In the genomic region with DNA sequence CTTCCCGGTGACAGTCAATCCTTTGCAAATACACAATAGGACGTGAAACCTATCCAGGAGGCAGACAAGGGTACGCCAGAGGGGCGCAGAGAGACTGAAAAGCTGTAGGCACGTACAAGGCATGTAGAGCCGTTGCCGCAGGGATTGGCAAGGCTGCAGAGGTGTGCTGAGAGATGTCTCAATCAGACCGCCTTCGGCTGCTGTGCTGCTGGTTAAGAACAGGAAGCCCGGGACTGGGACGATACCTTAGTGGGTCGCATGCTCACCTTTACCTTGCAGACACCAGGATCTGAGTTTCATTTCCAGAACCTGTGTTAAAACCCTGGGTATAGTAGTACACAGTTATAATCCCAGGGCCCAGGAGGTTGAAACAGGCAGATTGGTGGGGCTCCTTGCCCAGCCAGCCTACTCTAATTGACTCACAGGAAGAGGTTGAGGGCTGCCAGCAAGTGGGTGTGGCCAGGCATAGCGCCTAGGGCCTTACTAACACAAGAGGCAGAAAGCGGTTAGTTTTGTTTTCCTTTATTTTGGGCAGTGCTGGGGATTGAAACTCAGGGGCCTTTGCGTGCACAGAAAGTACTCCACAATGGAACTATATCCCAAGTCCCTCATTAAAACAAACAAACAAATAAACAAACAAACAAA, we compare ENCODE assay signal across 8 mouse cellular contexts. TPM values are rescaled to one million over a fixed set of nuclear protein-coding genes. Genes with fewer than 3 reads are reported as not detected.
A peak's percentile ranks its signal among the peaks of the same experiment; 100 is the strongest.
DNase-seq lines count a peak whose midpoint lies in the region; ATAC-seq and TF ChIP-seq lines count a peak whose summit lies in the region.

No protein-coding gene starts in this region.

- no peaks in the 10 kb centered on the region for H3K36me3 ChIP-seq in heart, embryonic 14.5 days (ENCODE audit: control insufficient read depth, insufficient read depth, low read length)
- H3K36me3 ChIP-seq in kidney, postnatal 0 days (ENCODE audit: insufficient read depth, low read length) = no peaks in the 10 kb centered on the region
- no peaks in the 10 kb centered on the region for H3K36me3 ChIP-seq in liver, embryonic 13.5 days
- H3K36me3 ChIP-seq in stomach, embryonic 16.5 days (ENCODE audit: control insufficient read depth, insufficient read depth, low read length) = no peaks in the 10 kb centered on the region

- H3K4me1 ChIP-seq in heart, embryonic 14.5 days (ENCODE audit: control insufficient read depth in 2 of 2, insufficient read depth in 2 of 2, low read length in 2 of 2) = peaks cover 5 to 14% of the 10 kb centered on the region in 2 experiments
- H3K4me1 ChIP-seq in kidney, postnatal 0 days (replicated peaks; ENCODE audit: insufficient read depth, low read length) = no peaks in the 10 kb centered on the region
- H3K4me1 ChIP-seq in liver, embryonic 13.5 days (replicated peaks) = peaks cover 65% of the 10 kb centered on the region
- H3K4me1 ChIP-seq in stomach, embryonic 16.5 days (ENCODE audit: control insufficient read depth, insufficient read depth, low read length) = peaks cover 15% of the 10 kb centered on the region

- peak overlapping the region in 1 of 2 experiments; percentile 38; a peak in 2 of 4 replicates for H3K27ac ChIP-seq in heart, embryonic 14.5 days (replicated peaks in 1 of 2; ENCODE audit: control insufficient read depth in 1 of 2, insufficient read depth in 1 of 2, low read depth in 2 of 2, low read length in 2 of 2)
- H3K27ac ChIP-seq in kidney, postnatal 0 days = 0 out of 2 replicates have a peak overlapping the region, but pooled peaks have one; percentile 69
- peak overlapping the region; percentile 96 for H3K27ac ChIP-seq in liver, embryonic 13.5 days
- peak overlapping the region; percentile 77 for H3K27ac ChIP-seq in stomach, embryonic 16.5 days (ENCODE audit: low read length)

- H3K4me3 ChIP-seq in heart, embryonic 14.5 days (ENCODE audit: control insufficient read depth in 1 of 2, insufficient read depth in 1 of 2, low read depth in 1 of 2, low read length in 2 of 2) = peak overlapping the region in 1 of 2 experiments; percentile 54; a peak in 2 of 4 replicates
- peak overlapping the region; percentile 43 for H3K4me3 ChIP-seq in kidney, postnatal 0 days (replicated peaks; ENCODE audit: low read depth, low read length)
- H3K4me3 ChIP-seq in liver, embryonic 13.5 days (replicated peaks) = peak overlapping the region; percentile 77
- H3K4me3 ChIP-seq in stomach, embryonic 16.5 days (replicated peaks; ENCODE audit: low read length) = peak overlapping the region; percentile 52

- ATAC-seq in heart, embryonic 14.5 days (ENCODE audit: insufficient number of reproducible peaks, insufficient read depth, low FRiP score, low read depth) = peak; percentile 38; the same call in 1 of the 2 replicates
- peak; percentile 57 for ATAC-seq in kidney, postnatal 0 days (replicated peaks; ENCODE audit: low FRiP score, low read depth)
- ATAC-seq in liver, embryonic 13.5 days (ENCODE audit: low read depth) = peak; percentile 42
- ATAC-seq in stomach, embryonic 16.5 days (ENCODE audit: insufficient read depth, low FRiP score) = peak; percentile 68; the same call in 1 of the 2 replicates

- H3K9me3 ChIP-seq in heart, embryonic 14.5 days (ENCODE audit: control insufficient read depth, low read length) = no peaks in the 10 kb centered on the region
- no peaks in the 10 kb centered on the region for H3K9me3 ChIP-seq in kidney, postnatal 0 days (replicated peaks; ENCODE audit: low read length)
- H3K9me3 ChIP-seq in liver, embryonic 13.5 days (replicated peaks) = no peaks in the 10 kb centered on the region
- H3K9me3 ChIP-seq in stomach, embryonic 16.5 days (replicated peaks; ENCODE audit: control insufficient read depth, low read length) = no peaks in the 10 kb centered on the region

- WGBS in heart, embryonic 14.5 days = 35% methylated on average over 15 of the region's 15 CpGs
- WGBS in kidney, postnatal 0 days = 38% methylated on average over 15 of the region's 15 CpGs
- 21% methylated on average over 15 of the region's 15 CpGs for WGBS in liver, embryonic 13.5 days (ENCODE audit: insufficient replicate concordance)
- 26% methylated on average over 15 of the region's 15 CpGs for WGBS in stomach, embryonic 16.5 days

- peak overlapping the region; percentile 89 for H3K4me2 ChIP-seq in heart, embryonic 14.5 days (ENCODE audit: low read length)
- peak overlapping the region; percentile 98 for H3K4me2 ChIP-seq in kidney, postnatal 0 days (ENCODE audit: low read length)
- peak overlapping the region; percentile 86 for H3K4me2 ChIP-seq in liver, embryonic 13.5 days
- peak overlapping the region; percentile 95 for H3K4me2 ChIP-seq in stomach, embryonic 16.5 days (ENCODE audit: low read depth, low read length)

- H3K27me3 ChIP-seq in heart, embryonic 14.5 days (ENCODE audit: control insufficient read depth, insufficient read depth, low read length) = no peaks in the 10 kb centered on the region
- H3K27me3 ChIP-seq in kidney, postnatal 0 days (ENCODE audit: insufficient read depth, low read length) = no peaks in the 10 kb centered on the region
- no peaks in the 10 kb centered on the region for H3K27me3 ChIP-seq in liver, embryonic 13.5 days
- H3K27me3 ChIP-seq in stomach, embryonic 16.5 days (ENCODE audit: control insufficient read depth, insufficient read depth, low read length) = no peaks in the 10 kb centered on the region

- peak overlapping the region; percentile 80 for H3K9ac ChIP-seq in heart, embryonic 14.5 days (ENCODE audit: low read length)
- H3K9ac ChIP-seq in kidney, postnatal 0 days (ENCODE audit: low read depth, low read length) = no peak overlapping the region
- peak overlapping the region; percentile 88 for H3K9ac ChIP-seq in liver, embryonic 13.5 days
- peak overlapping the region; percentile 71; the same call in 1 of the 2 replicates for H3K9ac ChIP-seq in stomach, embryonic 16.5 days (ENCODE audit: low read length)

- peak; percentile 96 for DNase-seq in 416B (ENCODE audit: low read depth)
- DNase-seq in adrenal gland, adult (ENCODE audit: inconsistent age in 2 of 2, low spot score in 1 of 2) = peak; percentile 90 to 95
- peak; percentile 77 for DNase-seq in fat pad, adult 2 months (ENCODE audit: extremely low read depth, low read depth, low spot score)
- DNase-seq in kidney, postnatal 0 days (ENCODE audit: low spot score) = peak; percentile 72
- DNase-seq in liver, embryonic 13.5 days = peak; percentile 65
- peak; percentile 19 for DNase-seq in neural tube, embryonic 10.5 days (ENCODE audit: extremely low spot score, low spot score)

- no peak for TF ChIP-seq CTCF in kidney, postnatal 0 days (IDR thresholded peaks at IDR 0.05; ENCODE audit: low read depth)

RNA-seq across cellular contexts. Expression of gene Tspo, which starts 0.6 kb away (rescaled TPM):
- polyA plus RNA-seq in heart, embryonic 14.5 days (2014; fragmentation: Nextera tagmentation; extraction: Ambion mirVana) = 191 TPM in 2 replicates
- 159 and 169 TPM in 2 replicates for polyA plus RNA-seq in kidney, postnatal 0 days (2015; fragmentation: Nextera tagmentation; extraction: Ambion mirVana)
- polyA plus RNA-seq in liver, embryonic 13.5 days (2015; fragmentation: Nextera tagmentation; extraction: Ambion mirVana) = 186 and 227 TPM in 2 replicates
- 116 and 132 TPM in 2 replicates for polyA plus RNA-seq in stomach, embryonic 16.5 days (2015; fragmentation: Nextera tagmentation; extraction: Ambion mirVana)

RNA-seq across cellular contexts. Expression of gene Mcat, which starts 0.8 kb away (rescaled TPM):
- polyA plus RNA-seq in heart, embryonic 14.5 days (2014; fragmentation: Nextera tagmentation; extraction: Ambion mirVana) = 33.0 and 33.4 TPM in 2 replicates
- polyA plus RNA-seq in kidney, postnatal 0 days (2015; fragmentation: Nextera tagmentation; extraction: Ambion mirVana) = 37.6 and 41.2 TPM in 2 replicates
- polyA plus RNA-seq in liver, embryonic 13.5 days (2015; fragmentation: Nextera tagmentation; extraction: Ambion mirVana) = 18.1 and 21.0 TPM in 2 replicates
- 24.3 and 24.4 TPM in 2 replicates for polyA plus RNA-seq in stomach, embryonic 16.5 days (2015; fragmentation: Nextera tagmentation; extraction: Ambion mirVana)

RNA-seq across cellular contexts. Expression of gene Ttll12, which starts 32.2 kb away (rescaled TPM):
- 18.6 and 19.8 TPM in 2 replicates for polyA plus RNA-seq in heart, embryonic 14.5 days (2014; fragmentation: Nextera tagmentation; extraction: Ambion mirVana)
- polyA plus RNA-seq in kidney, postnatal 0 days (2015; fragmentation: Nextera tagmentation; extraction: Ambion mirVana) = 22.4 and 25.1 TPM in 2 replicates
- 47.2 and 53.2 TPM in 2 replicates for polyA plus RNA-seq in liver, embryonic 13.5 days (2015; fragmentation: Nextera tagmentation; extraction: Ambion mirVana)
- 31.9 and 32.2 TPM in 2 replicates for polyA plus RNA-seq in stomach, embryonic 16.5 days (2015; fragmentation: Nextera tagmentation; extraction: Ambion mirVana)

RNA-seq across cellular contexts. Expression of gene Bik, which starts 36.1 kb away (rescaled TPM):
- polyA plus RNA-seq in heart, embryonic 14.5 days (2014; fragmentation: Nextera tagmentation; extraction: Ambion mirVana) = 34.9 and 37.2 TPM in 2 replicates
- 14.1 and 16.1 TPM in 2 replicates for polyA plus RNA-seq in kidney, postnatal 0 days (2015; fragmentation: Nextera tagmentation; extraction: Ambion mirVana)
- 1.1 and 1.5 TPM in 2 replicates for polyA plus RNA-seq in liver, embryonic 13.5 days (2015; fragmentation: Nextera tagmentation; extraction: Ambion mirVana)
- polyA plus RNA-seq in stomach, embryonic 16.5 days (2015; fragmentation: Nextera tagmentation; extraction: Ambion mirVana) = 6.8 and 7.0 TPM in 2 replicates

RNA-seq across cellular contexts. Expression of gene Ttll1, which starts 52.1 kb away (rescaled TPM):
- polyA plus RNA-seq in heart, embryonic 14.5 days (2014; fragmentation: Nextera tagmentation; extraction: Ambion mirVana) = 17.6 and 17.8 TPM in 2 replicates
- polyA plus RNA-seq in kidney, postnatal 0 days (2015; fragmentation: Nextera tagmentation; extraction: Ambion mirVana) = 16.6 and 19.0 TPM in 2 replicates
- 7.2 and 7.4 TPM in 2 replicates for polyA plus RNA-seq in liver, embryonic 13.5 days (2015; fragmentation: Nextera tagmentation; extraction: Ambion mirVana)
- polyA plus RNA-seq in stomach, embryonic 16.5 days (2015; fragmentation: Nextera tagmentation; extraction: Ambion mirVana) = 20.9 and 21.0 TPM in 2 replicates

Comparison
In these comparisons a context has a peak if more than half of its experiments do, and no peak if none do; other contexts are left out.
1. DNase-seq: peak in every context shown above with its lines; median percentile 96 in 416B; 92 in adrenal gland, adult; 77 in fat pad, adult 2 months; 72 in kidney, postnatal 0 days; 65 in liver, embryonic 13.5 days; 19 in neural tube, embryonic 10.5 days.